Mouse (Mus musculus): ENCODE data around the gene Stat5a.

DNA sequence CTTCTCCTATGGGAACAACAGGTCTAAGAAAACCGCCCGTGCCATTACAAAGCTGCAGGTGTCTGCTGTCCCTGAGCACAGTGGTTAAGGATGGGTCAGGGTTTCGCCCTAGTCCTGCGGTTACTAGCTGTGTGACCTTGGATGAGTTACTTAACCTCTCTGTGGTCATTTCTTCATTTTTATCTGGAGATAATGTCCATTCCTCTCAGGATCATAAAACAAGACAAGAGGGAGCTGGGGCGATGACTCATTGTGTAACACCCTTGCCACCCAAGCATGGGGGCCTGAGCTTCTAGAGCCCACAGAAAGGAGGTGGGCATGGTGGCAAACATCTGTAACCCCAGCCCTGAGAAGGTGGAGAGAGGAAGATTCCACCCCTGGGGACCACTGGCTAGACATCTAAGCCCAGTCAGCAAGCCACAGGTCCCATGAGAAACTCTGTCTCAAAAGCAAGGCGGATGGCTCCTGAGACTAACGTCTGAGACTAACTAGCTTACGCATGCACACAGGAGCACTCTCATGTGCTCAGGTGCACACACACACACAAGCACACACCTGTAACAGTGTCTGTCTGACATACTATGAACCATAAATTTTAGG, 16.0 kb upstream of the Stat5a start:
- TF ChIP-seq POLR2A (IDR thresholded peaks at IDR 0.05; ENCODE audit: low read depth, low read length) (no peak), CTCF (IDR thresholded peaks at IDR 0.05; ENCODE audit: extremely low read depth, insufficient read length, insufficient replicate concordance, low read depth, low read length) (no peak)
